Mouse (Mus musculus): ENCODE measurements at regions not wholly inside any gene's neighbourhood (a gene's known extent, or its start where the extent isn't known, plus 50 kb on each side); places are given as distances from the start of the nearest gene placed in this dataset.

- WGBS: 95% methylated on average over 6 of the region's 6 CpGs
These were observed 215.8 kb upstream of the Shh start for GRCm38 (mm10) chr5:28682821-28683220.

DNA sequence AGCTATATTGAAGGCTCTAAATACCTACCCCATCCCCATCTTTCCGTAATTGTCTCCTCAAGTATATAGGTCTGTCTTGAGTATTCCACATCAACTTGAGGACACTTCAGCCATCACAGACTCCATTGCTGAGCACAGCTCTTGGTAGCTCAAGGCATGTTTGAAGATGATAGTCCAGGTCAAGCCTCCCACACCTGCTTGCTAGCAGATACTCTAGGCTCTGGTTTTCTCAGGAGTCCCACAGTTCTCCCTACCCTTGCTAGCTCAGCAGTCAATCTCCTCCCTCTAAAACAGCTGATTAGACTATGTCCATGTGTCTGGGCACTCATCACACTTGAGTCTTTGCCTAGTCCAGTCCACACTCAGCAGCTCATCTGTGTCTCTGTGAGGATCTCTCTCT lies 213.3 kb upstream of the Shh start:
- 100% methylated on average over 1 of the region's 1 CpGs for WGBS

More at GRCm38 (mm10) chr5:28682821-28683220, 215.8 kb upstream of the Shh start:
- no peaks in the 10 kb centered on the region for H3K4me1 ChIP-seq (ENCODE audit: control insufficient read depth, insufficient read depth, low read length)
- TF ChIP-seq POLR2A (IDR thresholded peaks at IDR 0.05; ENCODE audit: insufficient read depth, low read depth, low read length) (no peak), CTCF (IDR thresholded peaks at IDR 0.05; ENCODE audit: insufficient read depth, low read depth, low read length) (no peak)
- no peak overlapping the region for H3K4me3 ChIP-seq (ENCODE audit: insufficient read depth, low read depth, low read length)
- no peak overlapping the region for H3K27ac ChIP-seq (ENCODE audit: insufficient read depth, low read depth, low read length)

DNA sequence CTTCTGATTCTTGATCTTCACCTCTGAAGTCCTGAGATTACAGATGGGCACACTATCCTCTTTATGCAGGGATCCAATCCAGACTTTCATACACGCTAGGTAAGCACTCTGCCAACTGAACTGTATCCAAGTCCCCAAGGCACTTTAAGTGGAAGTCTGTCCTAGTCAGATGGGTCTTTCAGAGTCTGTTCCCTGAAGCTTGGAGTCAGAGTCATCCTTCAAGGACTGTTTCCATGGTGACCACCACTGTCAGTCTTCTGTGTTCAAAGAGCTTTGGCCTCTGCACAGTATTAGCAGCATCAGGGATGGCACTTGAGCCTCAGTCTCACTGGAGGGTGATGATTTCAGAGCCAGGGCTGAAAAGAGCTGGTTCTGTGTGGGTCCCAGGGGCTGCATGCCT lies 212.7 kb upstream of the Shh start:
- WGBS: 69% methylated on average over 1 of the region's 1 CpGs
- TF ChIP-seq CTCF (IDR thresholded peaks at IDR 0.05; ENCODE audit: insufficient read depth, low read depth, low read length) (no peak), POLR2A (IDR thresholded peaks at IDR 0.05; ENCODE audit: insufficient read depth, low read depth, low read length) (no peak)

More for the DNA sequence above, 213.3 kb upstream of the Shh start:
- TF ChIP-seq CTCF (IDR thresholded peaks at IDR 0.05; ENCODE audit: insufficient read depth, low read depth, low read length): no peak
- TF ChIP-seq POLR2A (IDR thresholded peaks at IDR 0.05; ENCODE audit: insufficient read depth, low read depth, low read length): no peak
- H3K4me1 ChIP-seq (ENCODE audit: control insufficient read depth, insufficient read depth, low read length): peaks cover 5% of the 10 kb centered on the region; the same call in 1 of the 2 replicates
- no peak overlapping the region for H3K4me3 ChIP-seq (ENCODE audit: insufficient read depth, low read depth, low read length)
- no peak overlapping the region for H3K27ac ChIP-seq (ENCODE audit: insufficient read depth, low read depth, low read length)

DNA sequence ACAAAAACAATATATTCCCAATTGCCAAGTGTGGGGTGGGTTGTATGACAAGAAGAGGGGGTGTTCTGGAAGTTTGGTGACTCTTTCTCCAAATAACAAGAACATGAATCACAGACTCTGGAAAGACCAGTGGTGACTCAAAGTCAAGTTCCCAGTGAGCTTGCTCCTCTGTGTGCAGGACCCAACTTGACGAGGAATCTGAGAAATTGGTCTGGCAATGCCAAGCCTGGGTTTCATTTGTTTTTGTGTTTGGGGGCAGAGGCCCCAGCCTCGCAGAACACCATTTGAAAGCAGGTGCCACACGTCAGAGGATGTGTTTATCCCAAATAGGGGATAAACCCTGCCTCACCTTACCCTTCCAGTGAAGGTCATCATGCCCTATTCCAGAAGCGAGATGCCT lies 163.1 kb upstream of the Shh start:
- 86% methylated on average over 4 of the region's 4 CpGs for WGBS
- Histone ChIP-seq H3K27ac (ENCODE audit: insufficient read depth, low read depth, low read length) (no peak overlapping the region), H3K4me1 (ENCODE audit: control insufficient read depth, insufficient read depth, low read length) (no peaks in the 10 kb centered on the region), H3K4me3 (ENCODE audit: insufficient read depth, low read depth, low read length) (no peak overlapping the region)
- TF ChIP-seq CTCF (IDR thresholded peaks at IDR 0.05; ENCODE audit: insufficient read depth, low read depth, low read length) (no peak), POLR2A (IDR thresholded peaks at IDR 0.05; ENCODE audit: insufficient read depth, low read depth, low read length) (no peak)

More for the DNA sequence above, 212.7 kb upstream of the Shh start:
- Histone ChIP-seq H3K4me1 (ENCODE audit: control insufficient read depth, insufficient read depth, low read length) (peaks cover 5% of the 10 kb centered on the region; the same call in 1 of the 2 replicates), H3K4me3 (ENCODE audit: insufficient read depth, low read depth, low read length) (no peak overlapping the region), H3K27ac (ENCODE audit: insufficient read depth, low read depth, low read length) (no peak overlapping the region)

GRCm38 (mm10) chr5:28611885-28612284 lies 144.8 kb upstream of the Shh start:
- TF ChIP-seq POLR2A (IDR thresholded peaks at IDR 0.05; ENCODE audit: insufficient read depth, low read depth, low read length) (no peak), CTCF (IDR thresholded peaks at IDR 0.05; ENCODE audit: insufficient read depth, low read depth, low read length) (no peak)
- 86% methylated on average over 3 of the region's 3 CpGs for WGBS

GRCm38 (mm10) chr5:28596537-28597314 lies 129.7 kb upstream of the Shh start:
- Histone ChIP-seq H3K27ac (ENCODE audit: insufficient read depth, low read depth, low read length) (no peak overlapping the region), H3K4me3 (ENCODE audit: insufficient read depth, low read depth, low read length) (no peak overlapping the region), H3K4me1 (ENCODE audit: control insufficient read depth, insufficient read depth, low read length) (no peaks in the 10 kb centered on the region)
- TF ChIP-seq POLR2A (IDR thresholded peaks at IDR 0.05; ENCODE audit: insufficient read depth, low read depth, low read length) (no peak), CTCF (IDR thresholded peaks at IDR 0.05; ENCODE audit: insufficient read depth, low read depth, low read length) (no peak)
- WGBS: 18% methylated on average over 1 of the region's 1 CpGs

More at GRCm38 (mm10) chr5:28611885-28612284, 144.8 kb upstream of the Shh start:
- H3K27ac ChIP-seq (ENCODE audit: insufficient read depth, low read depth, low read length): no peak overlapping the region
- no peaks in the 10 kb centered on the region for H3K4me1 ChIP-seq (ENCODE audit: control insufficient read depth, insufficient read depth, low read length)
- no peak overlapping the region for H3K4me3 ChIP-seq (ENCODE audit: insufficient read depth, low read depth, low read length)

DNA sequence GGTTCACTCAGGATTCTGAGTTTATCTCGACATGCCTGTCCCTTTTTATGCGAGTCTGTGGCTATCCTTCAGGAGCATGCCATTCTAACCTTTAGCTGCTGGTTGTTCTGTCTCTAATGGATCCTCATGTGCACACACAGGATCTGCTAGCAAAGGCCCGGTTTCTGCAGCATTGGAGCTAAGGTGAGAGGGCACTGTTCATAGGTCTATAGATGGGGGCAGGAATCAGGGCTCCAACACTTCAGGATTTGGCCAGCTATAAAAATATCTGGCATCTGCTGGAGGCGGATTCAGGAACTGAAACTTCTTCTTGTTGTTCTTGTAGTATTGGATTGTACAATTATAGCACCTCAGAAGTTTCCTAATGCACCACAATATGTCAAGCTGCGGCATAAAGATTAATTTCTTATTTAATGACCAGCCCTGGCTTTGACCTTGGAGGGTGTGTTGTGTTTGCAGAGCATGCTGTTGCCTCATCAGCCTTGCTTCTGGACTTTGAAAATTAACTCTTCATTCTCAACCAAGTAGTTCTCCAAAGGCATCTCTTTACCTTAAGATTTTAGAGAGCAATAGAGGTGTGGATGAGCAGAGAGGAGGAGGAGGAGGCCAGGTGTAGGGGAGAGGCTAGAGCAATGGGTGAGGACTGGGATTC lies 104.4 kb upstream of the Shh start:
- Histone ChIP-seq H3K27ac (ENCODE audit: insufficient read depth, low read depth, low read length) (no peak overlapping the region), H3K4me3 (ENCODE audit: insufficient read depth, low read depth, low read length) (no peak overlapping the region), H3K4me1 (ENCODE audit: control insufficient read depth, insufficient read depth, low read length) (no peaks in the 10 kb centered on the region)
- WGBS: 86% methylated on average over 5 of the region's 5 CpGs
- TF ChIP-seq CTCF (IDR thresholded peaks at IDR 0.05; ENCODE audit: insufficient read depth, low read depth, low read length) (no peak), POLR2A (IDR thresholded peaks at IDR 0.05; ENCODE audit: insufficient read depth, low read depth, low read length) (no peak)

- H3K4me3 ChIP-seq (ENCODE audit: insufficient read depth, low read depth, low read length): no peak overlapping the region
- no peak overlapping the region for H3K27ac ChIP-seq (ENCODE audit: insufficient read depth, low read depth, low read length)
- no peaks in the 10 kb centered on the region for H3K4me1 ChIP-seq (ENCODE audit: control insufficient read depth, insufficient read depth, low read length)
- TF ChIP-seq CTCF (IDR thresholded peaks at IDR 0.05; ENCODE audit: insufficient read depth, low read depth, low read length) (no peak), POLR2A (IDR thresholded peaks at IDR 0.05; ENCODE audit: insufficient read depth, low read depth, low read length) (no peak)
These were observed 101.4 kb upstream of the Shh start for GRCm38 (mm10) chr5:28568417-28568816.

DNA sequence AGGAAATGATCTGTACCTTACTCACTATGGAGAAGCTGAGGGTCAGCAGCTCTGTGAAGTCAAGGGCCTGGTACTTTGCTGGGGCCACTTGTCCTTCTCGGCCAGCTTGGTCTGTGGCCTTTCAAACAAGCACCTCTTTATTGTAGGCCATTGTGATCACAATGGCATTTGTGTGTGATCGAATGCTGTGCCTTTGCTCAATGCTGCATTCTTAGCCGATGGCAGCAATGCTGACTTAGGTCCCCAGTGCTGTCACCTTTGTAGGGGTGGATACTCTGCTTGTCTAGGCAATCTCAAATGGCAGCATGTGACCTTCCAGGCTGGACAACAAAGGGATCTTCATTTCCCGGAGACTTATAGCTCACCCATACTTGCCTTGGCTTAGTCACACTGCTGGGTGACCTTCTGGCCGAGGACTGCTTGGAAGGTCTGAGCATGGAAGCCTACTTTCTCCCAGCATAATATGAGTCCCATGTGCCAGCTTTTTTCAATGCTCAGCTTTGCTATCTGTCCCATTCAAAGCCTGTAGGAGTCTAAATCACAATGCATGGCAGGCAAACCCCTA lies 100.4 kb upstream of the Shh start:
- no peak overlapping the region for H3K4me3 ChIP-seq (ENCODE audit: insufficient read depth, low read depth, low read length)
- 79% methylated on average over 5 of the region's 5 CpGs for WGBS
- H3K4me1 ChIP-seq (ENCODE audit: control insufficient read depth, insufficient read depth, low read length): no peaks in the 10 kb centered on the region
- TF ChIP-seq CTCF (IDR thresholded peaks at IDR 0.05; ENCODE audit: insufficient read depth, low read depth, low read length) (no peak), POLR2A (IDR thresholded peaks at IDR 0.05; ENCODE audit: insufficient read depth, low read depth, low read length) (no peak)
- H3K27ac ChIP-seq (ENCODE audit: insufficient read depth, low read depth, low read length): no peak overlapping the region

Measured in olfactory bulb, adult 2 months (tissue).